Mouse (Mus musculus): ENCODE measurements at regions not wholly inside any gene's neighbourhood (a gene's known extent, or its start where the extent isn't known, plus 50 kb on each side); places are given as distances from the start of the nearest gene placed in this dataset.

DNA sequence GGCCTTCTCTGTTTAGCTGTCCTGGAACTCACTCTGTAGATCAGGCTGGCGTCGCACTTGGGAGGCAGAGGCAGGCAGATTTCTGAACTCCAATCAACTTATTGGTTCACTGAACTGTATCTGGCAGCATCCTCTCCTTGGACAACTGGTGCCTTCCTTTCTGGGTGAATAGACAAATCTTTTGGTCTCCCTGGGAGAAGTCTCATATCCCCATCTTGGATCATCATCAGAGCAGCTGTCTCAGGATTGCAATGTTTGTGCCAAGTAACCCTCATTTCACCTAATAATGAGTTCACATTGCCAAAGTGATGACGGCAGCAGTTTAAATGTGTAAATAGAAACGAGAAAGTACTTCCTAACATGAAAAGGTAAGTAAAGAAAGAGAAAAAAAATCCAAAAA lies 759.8 kb upstream of the Car8 start:
- DNase-seq, result no peak

DNA sequence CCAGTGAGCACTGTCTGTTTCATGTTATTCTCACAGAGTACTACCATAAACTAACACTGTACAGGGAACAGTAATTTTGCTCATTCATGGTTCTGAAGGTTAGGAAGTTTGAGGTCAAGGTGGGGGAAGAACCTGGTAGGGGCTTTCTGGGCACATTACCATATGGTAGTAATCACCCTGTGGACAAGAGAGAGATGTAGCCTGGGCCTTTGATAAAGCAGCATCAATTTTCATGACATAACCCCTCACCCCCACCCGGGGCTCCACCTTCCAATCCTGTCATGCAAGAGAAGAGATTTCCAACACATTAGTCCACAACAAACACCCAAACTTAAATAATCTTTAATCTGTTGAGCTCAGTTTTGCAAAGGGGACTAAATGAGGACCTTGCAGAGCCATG lies 753.3 kb upstream of the Car8 start:
- DNase-seq, result no peak

DNA sequence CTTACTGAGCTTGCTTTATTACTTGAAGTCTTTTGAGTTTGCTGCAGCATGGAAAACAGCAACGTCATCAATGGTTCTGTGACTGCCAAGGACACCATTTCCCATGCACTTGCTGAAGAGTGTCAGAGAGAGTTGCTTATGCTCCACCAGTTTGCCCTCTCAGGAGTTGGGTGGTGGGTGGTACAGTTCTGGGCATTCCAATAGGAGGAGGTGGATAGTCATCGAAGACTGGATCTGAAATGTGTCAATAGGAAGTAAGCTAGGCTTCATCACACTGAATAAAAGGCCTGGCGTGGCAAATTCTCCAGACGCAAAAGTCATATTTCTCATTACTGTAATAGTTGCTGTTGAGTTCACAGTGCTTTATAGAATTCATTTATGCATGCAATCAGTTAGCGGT lies 751.7 kb upstream of the Car8 start:
- DNase-seq, result no peak

DNA sequence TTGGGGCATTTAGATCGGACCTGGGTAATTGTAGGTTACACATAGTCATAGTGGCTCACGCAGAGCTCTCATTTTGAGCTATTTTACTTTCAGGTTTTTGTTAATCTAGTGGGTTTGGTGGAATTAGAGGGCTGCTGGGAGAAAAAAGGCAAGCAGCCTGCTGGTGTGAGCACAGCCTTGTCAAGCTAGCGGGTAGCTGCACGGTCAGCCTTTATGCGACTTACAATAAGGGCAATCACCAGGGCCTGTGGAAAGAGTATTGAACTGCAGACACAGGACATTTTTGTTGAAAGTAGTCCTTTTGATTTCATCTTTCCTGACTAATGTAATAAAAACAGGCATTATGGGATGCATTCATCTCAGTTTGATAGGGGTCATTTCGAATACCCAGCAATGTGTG lies 750.8 kb upstream of the Car8 start:
- no peak for DNase-seq

DNA sequence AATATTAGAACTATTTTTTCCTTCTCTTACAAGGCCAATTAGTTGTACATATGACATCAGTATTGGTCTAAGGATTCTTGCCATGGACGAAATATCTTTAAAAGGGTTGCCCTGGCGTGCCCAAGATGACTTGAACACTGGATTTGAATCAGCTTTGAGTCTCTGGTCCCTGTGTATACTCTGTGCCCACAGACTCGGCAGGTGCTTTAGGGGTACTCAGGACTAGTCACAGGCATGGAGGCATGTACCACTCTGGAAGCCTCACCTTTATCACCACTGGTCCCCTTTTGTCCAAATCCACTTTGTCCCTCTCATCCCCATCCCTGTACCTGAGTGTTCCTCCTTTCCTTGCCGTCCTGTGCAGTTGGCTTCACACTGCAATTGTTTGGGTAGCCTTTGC lies 750.3 kb upstream of the Car8 start:
- DNase-seq, result no peak

DNA sequence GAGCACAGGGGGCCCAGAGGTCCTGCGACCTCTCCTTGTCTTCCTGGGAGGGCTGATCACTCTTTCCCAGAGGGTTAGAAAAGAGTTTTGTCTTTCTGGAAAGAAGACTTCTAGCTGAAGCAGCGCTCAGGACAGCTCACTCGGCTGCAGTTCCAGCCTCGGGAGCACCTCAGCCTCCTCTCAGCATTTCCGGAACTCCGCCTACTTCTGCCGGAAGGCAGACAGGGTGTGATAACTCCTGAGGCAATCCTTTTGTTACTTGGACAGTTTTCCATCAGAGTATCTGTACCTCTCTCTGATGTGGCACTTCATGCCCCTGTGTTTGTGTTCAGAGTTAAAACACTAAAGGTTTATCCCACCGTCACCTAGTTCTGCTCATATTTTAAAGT lies 749.5 kb upstream of the Car8 start:
- no peak for DNase-seq

DNA sequence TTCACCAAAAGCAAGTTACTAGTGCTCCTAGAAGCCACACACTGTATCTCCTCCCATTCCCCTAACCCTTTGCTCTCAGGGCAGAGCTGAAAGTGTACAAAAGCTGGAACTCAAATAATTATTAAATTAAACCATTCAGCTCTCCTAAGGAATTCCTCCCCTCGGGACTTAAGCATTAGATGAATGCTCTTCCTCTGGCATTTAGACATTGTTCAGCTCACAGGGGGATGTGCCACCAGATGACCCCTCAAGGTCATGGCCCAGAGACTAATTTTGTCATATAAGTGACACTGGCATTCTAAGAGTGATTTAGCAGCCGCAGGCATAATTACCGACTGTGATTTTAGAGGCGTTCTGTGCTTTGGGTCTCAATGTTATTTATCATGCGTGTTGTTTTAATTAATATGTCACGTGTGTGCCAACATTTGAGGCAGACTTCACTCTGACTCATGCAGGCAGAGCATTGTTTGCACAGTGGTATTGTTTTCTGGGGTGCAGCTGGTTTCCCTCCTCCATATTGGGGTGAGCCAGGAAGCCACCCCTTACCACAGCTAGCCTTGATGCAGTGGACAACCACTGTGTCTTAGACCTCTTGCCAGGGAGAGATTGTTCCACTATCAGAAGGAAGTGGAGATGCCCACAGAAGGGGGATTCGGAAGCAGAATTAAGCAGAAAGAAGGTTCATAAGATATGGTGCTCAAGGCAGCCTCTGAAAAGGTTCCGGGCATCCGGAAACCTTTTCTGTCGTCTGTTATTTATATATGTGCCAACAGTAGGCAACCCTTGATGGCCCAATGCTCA lies 748.9 kb upstream of the Car8 start:
- no peak for DNase-seq

DNA sequence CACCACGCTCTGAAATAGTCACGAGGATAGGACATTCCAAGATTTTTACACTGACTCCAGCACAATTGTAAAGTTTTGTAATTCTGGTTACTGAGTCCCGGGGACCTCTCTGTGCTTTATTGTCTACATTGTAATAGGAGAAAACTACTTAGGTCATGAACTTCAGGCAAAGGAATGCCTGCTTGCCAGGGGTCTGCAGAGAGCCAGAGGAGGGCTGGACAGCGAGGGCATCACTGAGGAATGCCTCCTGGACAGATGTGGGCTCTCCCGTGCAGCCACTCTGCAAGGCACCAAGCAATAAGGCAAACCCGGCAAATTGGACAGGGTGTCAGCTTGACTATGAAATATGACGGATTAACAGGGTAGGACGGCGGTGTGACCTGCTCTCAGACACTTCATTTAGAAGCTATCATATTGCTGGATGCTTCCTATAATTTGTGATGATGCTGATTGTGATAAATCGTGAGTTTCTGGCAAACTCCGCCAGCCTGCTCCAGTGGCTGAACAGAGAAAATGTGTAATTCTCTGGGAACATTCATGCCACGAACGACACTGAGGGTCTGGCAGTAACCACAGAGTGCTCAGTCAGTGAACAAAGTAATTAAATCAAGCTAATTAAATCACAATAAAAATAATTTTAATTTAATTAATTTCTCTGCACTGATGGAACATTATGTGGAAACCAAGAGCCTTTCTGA lies 747.7 kb upstream of the Car8 start:
- DNase-seq, result no peak

DNA sequence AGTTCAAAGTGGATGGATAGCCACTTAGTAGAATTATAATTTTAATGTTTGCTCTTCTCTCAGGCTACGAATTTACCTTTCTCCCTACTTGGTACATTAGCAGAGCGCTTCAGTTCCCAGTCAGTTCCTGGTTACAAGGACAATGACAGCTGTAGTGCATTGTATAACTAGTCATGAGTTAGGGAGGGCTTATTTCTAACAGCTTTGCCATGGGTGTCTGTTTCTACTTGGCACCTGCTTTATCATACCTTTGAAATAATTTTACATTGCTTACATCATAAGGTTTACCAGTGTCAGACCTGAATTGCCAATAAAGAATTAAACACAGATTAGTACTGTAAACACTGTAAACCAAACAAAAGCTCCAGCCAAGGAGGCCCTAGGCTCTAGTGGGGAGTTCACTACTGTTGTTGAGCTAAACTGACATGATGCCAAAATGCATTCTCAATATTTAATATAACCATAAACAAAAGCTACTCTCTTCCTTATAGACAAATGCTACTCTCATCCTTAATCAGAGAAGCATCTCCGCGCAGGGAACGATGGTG lies 745.3 kb upstream of the Car8 start:
- DNase-seq, result no peak

DNA sequence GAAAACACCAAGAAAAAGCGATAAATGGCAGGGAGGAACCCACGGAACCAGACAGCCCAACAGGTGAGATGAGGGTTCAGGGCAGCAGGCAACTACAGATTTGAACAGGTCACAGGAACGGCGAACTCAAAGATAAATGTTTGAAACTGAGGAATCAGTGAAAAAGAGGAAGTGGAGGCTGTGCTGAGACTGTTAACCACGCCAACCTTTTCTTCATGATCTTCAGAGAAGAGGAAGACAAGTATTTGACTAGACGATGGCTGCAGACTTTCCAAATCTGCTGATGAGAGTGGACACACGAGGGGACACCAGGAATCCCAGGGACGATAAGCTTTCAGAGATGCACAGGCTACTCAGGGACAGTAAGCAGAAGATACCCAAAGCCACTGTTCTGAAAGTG lies 740.1 kb upstream of the Car8 start:
- DNase-seq, result no peak

DNA sequence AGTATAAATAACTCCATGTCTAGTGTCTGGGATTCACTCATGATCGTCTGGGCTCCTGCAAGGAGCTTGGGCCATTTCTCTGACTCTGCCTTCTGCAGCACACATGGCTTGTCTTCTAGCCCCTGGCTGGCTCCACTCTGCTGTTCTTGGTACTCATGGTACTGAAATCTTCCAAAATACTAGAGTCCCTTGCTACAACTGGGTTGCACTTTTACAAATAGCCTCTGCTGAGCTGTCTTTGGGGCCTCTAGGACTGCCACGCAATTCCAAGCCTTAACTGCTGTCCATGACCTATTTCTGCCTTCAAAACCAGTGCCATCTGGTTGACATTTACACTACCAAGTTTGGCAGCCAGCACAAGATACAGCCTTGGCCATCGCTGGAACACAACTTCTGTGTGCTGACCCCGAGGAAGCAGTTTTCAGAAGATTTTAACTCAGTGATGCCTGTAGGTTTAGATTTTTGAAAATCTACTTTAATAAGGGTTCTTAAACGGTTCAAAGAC lies 731.2 kb upstream of the Car8 start:
- no peak for DNase-seq

DNA sequence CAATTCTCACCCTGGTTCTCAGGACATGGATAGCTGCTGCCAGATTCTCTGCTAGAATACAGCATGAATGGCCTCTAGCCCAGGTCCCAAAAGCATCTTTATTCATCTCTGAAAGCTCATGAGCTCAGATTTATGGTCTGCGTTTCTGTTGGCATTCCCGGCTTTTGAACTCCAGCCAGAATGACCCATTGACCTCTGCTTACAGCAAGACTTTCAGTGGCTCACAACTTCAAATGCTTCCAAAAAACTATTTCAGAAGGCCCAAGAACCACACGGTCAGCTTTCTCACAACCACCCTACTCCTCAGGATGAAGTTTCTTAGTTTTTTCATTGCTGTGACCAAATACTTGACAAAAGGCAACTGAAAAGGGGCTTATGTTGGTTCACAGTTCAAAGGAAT lies 729.9 kb upstream of the Car8 start:
- DNase-seq, result no peak

DNA sequence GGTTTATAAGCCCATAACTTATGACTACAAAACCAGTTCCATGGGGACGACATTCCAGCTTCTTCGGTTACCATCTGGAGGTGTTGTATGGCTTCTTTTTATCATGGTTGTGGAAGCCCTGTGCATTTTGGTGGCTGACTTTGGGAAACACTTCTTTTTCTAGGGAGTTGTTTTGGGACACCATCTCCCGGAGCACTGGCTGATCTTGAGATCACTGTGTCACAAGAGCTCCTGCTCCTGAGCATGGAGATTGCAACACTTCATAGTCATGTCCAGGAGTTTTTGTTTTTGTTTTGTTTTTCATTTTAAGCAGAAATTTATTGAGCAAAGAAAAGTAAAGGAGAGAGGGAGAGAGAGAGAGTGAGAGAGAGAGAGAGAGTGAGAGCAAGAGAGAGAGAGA lies 729.1 kb upstream of the Car8 start:
- DNase-seq, result no peak

DNA sequence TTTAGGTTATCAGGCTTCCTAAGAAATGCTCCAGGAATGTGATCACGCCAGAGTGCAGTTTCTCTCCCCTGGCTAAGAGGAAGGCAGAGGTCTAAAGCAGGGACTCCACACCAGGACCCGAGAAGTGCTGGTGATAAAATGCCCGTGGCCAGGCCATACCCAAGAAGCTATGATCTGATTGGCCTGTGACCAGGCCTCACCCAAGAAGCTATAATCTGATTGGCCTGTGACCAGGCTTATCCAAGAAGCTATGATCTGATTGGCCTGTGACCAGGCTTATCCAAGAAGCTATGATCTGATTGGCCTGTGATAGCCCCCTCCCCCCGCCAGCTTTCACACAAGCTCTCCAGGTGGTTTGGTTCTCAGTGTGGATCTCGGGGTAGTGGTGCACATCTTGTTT lies 726.7 kb upstream of the Car8 start:
- DNase-seq, result no peak

DNA sequence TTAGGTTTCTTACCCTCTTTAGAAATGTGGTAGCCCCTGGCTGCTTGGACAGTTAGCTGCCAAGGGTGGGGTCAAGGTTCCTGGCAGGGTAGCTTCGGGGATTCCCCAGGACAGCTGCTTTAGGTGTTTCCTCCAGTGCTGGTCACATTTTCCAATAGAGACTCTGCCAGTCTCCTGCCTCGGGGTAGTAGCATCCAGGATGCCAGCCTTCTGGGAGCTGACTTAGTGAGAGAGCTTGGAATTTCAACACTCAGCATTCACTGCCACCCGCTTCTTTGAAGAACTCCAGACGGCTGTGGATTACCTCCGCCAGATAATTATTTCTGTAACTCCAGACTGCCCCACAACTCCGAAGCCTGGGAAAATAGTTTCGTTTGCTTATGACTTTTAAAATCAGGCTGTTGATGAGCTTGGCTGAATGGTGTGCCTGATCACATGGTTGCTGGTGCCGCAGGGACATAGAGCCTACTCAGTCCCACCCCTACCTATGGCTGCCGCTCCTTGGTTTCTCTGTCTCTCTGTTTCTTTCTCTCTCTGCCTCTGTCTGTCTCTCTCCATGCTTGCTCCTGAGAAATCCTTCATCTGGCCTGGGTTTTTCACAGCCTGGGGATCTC lies 724.2 kb upstream of the Car8 start:
- no peak for DNase-seq

DNA sequence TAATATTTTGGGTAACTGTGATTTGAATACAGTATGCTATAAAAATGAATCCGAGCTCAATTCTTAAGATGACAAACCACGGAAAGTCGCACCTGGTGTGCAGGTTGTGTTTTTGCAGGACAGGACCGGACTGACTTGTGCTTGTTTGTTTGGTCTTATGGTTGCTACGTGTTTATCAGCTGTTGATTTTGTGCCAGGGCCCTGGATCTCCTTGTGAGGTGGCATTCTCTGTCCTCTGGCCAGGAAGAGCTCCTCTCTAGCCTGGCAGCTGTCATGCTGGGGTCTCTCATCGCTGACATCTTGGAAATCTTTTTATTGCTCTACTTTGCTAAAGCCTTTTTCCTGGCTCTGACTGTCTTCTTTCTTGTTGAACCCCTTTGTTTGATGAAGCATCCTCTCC lies 723.0 kb upstream of the Car8 start:
- no peak for DNase-seq

DNA sequence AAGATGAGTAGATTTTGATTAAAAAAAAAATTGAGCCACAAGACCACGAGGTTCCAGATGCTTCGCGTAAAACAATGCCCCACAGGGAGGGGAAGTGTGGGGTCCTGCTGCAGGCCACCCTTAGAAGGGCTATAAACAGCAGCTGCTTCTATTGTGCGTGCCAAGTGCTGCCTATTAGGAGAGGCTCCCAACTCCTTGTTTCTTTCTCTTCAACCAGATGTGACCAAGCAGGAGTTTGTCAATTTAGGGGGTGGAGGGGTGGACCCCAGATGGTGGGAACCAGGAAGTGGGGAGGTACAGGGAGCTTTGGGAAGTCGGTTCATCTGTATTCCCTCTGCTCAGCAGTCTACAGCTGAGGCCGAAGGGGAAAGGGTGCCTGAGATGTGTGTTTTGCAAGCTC lies 718.9 kb upstream of the Car8 start:
- no peak for DNase-seq

DNA sequence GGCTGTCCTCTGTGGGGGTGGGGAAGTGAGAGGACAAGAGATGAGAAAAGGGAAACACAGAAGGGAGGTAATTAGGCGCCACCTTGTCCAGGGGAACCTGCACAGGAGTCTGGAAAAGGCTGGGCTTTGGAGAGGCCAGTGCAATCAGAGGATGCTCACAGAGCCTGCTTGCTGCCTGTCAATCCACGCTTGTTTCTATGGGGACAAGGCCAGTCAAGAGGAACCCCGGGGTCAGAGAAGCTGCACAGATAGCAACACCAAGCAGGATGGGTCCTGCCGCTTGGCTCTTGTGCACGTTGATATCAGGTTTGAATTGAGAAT lies 718.1 kb upstream of the Car8 start:
- no peak for DNase-seq

DNA sequence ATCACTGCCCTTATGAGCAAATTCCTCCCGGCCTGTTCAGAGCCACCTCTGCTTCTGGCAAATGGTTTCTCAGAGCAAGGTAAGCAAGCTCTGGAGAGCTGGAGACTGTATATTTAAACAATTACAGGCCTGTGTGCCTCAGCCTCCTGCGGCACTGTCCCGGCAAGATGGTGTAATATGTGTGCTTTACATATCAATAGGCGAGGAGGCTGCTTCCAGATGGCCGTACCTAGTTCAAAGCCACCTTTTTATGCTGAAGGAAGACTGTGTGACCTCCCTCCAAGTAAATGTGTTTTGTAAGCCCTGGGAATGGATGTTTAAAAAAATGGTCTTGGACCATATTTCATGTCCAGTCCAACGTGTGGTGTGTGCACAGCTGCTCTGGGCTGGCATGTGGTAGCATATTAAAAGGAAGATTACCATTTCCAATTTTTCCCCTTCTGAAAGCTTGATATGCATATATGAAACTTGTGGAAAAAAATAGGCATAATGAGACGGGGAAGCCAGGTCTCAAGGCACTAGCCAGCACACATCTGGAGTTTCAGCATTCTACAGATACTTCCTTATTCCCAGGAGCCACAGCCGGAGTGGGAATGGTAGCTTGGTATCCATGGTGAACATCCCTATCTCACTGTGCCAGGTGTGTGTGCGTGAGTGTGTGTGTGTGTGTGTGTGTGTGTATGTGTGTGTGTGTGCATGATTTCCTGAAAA lies 717.6 kb upstream of the Car8 start:
- DNase-seq, result no peak

DNA sequence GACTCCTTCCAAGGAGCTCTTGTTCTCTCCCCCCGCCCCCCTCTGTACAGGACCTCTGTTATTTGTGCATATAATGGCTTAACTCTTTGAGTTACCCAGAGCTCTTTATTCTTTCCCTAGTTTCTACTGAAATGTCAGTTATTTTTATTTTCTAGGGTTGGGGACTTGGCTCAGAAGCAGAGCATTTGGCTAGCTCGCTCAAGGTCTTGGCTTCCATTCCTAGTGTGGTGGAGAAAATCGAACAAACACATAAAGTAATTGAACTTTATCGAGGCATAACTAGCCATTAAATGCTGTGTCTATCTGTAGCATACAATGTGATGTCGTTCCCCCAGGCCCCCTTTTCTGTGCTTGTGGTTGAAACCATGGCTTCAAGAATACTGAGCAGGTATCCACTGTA lies 716.5 kb upstream of the Car8 start:
- DNase-seq, result no peak

DNA sequence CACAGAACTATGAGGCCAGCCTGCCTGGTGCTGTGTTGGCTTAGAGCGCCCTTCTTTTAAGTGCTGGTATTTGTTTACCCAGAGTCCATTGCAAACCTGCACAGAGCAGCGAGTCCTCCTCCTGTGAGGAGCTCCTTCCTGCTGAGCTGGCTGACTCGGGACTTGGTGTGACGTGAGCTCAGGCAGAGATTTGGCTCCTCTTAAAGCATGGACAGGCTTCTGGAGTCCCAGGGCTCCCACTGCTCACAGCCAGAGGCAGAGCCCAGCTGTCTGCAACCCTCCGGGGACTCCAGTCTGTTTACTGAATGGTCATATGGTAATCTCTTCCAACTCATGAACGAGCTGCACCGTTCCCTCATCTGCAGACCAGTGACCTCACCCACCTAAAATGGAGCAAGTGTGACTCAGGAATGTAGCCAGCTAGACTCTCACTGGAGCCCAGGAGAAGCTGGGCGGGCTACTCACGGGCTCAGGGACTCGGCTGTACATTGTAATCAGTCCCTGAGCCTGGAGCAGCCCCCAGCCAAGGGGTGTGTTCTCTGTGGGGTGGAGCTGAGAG lies 715.6 kb upstream of the Car8 start:
- DNase-seq, result no peak

DNA sequence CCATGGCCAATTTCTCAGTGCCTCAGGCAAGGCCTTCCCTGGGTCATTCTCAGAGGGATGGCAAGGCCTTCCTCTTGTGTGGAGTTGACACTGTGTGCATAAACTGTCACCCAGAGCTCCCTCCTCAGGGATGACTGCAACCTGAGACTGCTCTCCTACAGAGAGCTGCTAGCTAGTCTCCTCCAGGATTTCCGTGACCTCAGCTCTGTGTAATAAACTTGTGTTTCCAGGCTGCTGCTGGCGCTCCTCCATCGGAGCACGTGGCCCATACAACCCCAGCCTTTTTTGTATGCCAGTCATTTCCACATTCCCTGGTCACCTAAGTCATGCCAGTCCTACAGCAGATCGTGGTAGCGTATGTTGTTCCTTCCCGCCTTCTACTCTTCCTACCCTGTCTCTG lies 714.3 kb upstream of the Car8 start:
- no peak for DNase-seq

DNA sequence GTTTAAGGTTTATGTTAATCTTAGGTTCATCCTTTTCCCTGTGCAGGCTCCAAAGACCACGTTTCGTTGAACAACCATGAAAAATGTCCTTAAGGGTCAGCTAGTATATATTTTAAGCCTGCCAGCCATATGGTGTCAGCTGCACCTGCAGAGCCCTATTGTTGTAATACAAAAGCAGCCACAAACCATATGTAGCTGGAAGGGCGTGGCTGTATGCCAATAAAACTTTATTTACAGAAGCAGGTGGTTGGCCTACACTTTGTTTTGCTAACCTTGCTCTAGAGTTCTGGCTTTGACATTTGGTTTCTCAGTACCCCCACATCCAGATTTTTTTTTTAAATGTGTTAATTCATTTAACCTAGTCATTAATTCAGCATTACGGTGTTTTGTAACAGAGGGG lies 711.1 kb upstream of the Car8 start:
- DNase-seq, result no peak
